Comparison of ENCODE assay signal across 31 mouse cellular contexts in the genomic region with DNA sequence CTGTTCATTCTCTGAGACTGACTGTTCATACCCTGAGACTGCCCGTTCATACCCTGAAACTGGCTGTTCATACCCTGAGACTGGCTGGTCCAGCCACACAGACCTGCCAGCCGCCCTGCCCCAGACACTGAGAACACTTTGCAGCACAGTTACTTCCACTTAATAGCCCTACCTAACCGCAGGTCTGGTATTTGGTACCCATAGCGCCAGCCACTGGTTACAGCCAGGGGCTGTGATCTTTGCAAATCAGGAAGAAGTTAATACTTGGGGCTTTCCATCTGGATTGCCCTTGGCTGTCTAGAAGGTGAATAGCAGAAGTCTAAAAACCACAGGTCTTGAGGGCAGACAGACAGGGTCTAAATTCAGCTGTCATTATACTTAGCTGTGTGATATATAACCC. TPM values are rescaled to one million over a fixed set of nuclear protein-coding genes. Genes with fewer than 3 reads are reported as not detected.
DNase-seq lines count a peak whose midpoint lies in the region; ATAC-seq and TF ChIP-seq lines count a peak whose summit lies in the region.
"Had no signal": no experiment of that assay in that cellular context is flagged by ENCODE, and none has a peak within 500 bp of the region (broad histone marks: within the 10 kb centered on the region; RNA-seq: fewer than 3 reads in every experiment).

No protein-coding gene starts in this region.

- TF ChIP-seq CTCF in CH12.LX (conservative IDR thresholded peaks at IDR 0.05 in 1 of 2, IDR thresholded peaks at IDR 0.05 in 1 of 2; ENCODE audit: low read depth in 2 of 2, low read length in 2 of 2), result no peak

- TF ChIP-seq EP300 in CH12.LX (IDR thresholded peaks at IDR 0.05; ENCODE audit: low read length), result no peak

- H3K36me3 ChIP-seq in CH12.LX (replicated peaks in 1 of 2; ENCODE audit: control insufficient read depth in 1 of 2, insufficient read depth in 1 of 2, low read length in 1 of 2), result no peaks in the 10 kb centered on the region
- H3K36me3 ChIP-seq: G1E; heart, embryonic 13.5 days; lung, embryonic 15.5 days; midbrain, embryonic 12.5 days; neural tube, embryonic 15.5 days had no signal

- peak; percentile 89 to 90 for ATAC-seq in hematopoietic stem cell, adult 5-6 weeks (replicated peaks in 1 of 2; ENCODE audit: insufficient read depth in 1 of 2, low FRiP score in 2 of 2, low TSS enrichment in 1 of 2, low read depth in 1 of 2, poor library complexity in 2 of 2, severe bottlenecking in 2 of 2)
- ATAC-seq in neutrophil, adult 5-6 weeks (ENCODE audit: extremely low read depth, insufficient number of reproducible peaks, low FRiP score, poor library complexity, severe bottlenecking), result peak; percentile 61
- ATAC-seq: forebrain, embryonic 13.5 days; hindbrain, embryonic 16.5 days had no signal

- no peak for TF ChIP-seq POLR2A in CH12.LX (IDR thresholded peaks at IDR 0.05; ENCODE audit: low read depth, low read length)

- H3K79me2 ChIP-seq in CH12.LX (replicated peaks; ENCODE audit: control insufficient read depth, extremely low read depth, insufficient read depth, poor library complexity, severe bottlenecking), result no peaks in the 10 kb centered on the region

- no peak overlapping the region for H3K27ac ChIP-seq in CH12.LX (ENCODE audit: insufficient read depth, low read depth)
- H3K27ac ChIP-seq: forebrain, embryonic 13.5 days; heart, adult 2 months; heart, embryonic 13.5 days; liver, embryonic 14.5 days; lung, embryonic 15.5 days; midbrain, embryonic 12.5 days; neural tube, embryonic 15.5 days had no signal

- dilution Hi-C loops in CH12.LX (cut with MboI; ENCODE audit: extremely low pct_ligation_motif_present, extremely low pct_unique_long_range_greater_than_20kb, low sequenced_read_pairs), result no loop called here

- in situ Hi-C loops in CH12.LX (cut with MboI; ENCODE audit: low pct_ligation_motif_present, low pct_unique_long_range_greater_than_20kb, low sequenced_read_pairs), result no loop called here

- peaks cover 2 to 11% of the 10 kb centered on the region in 2 experiments; a peak in 3 of 4 replicates for H3K4me1 ChIP-seq in CH12.LX (ENCODE audit: control insufficient read depth in 1 of 2, insufficient read depth in 2 of 2)
- H3K4me1 ChIP-seq: forebrain, embryonic 13.5 days; neural tube, embryonic 15.5 days had no signal

- peak; percentile 38 for DNase-seq in lung, postnatal 36 days
- no peak for DNase-seq in lung, postnatal 25 days (ENCODE audit: low spot score)
- peak; percentile 61 for DNase-seq in CH12.LX (ENCODE audit: extremely low read depth)
- no peak for DNase-seq in layer of hippocampus, adult 9-11 months
- no peak for DNase-seq in gastrocnemius, adult 18-20 months (ENCODE audit: low spot score)
- DNase-seq: adrenal gland, postnatal 10 days; cerebellum, adult 18-20 months; cerebellum, postnatal 10 days; gastrocnemius, postnatal 36 days; heart, adult 2 months; heart, postnatal 10 days; kidney, adult 18-20 months; kidney, postnatal 36 days; liver; right cerebral cortex, postnatal 25 days; thymus, adult 2 months; thymus, postnatal 36 days had no signal

- H3K27me3 ChIP-seq in CH12.LX (replicated peaks), result peaks cover 31% of the 10 kb centered on the region

- H3K9ac ChIP-seq in CH12.LX (ENCODE audit: insufficient read depth, low read depth), result no peak overlapping the region
- H3K9ac ChIP-seq: forebrain, embryonic 13.5 days; heart, embryonic 13.5 days; liver, embryonic 14.5 days; lung, embryonic 15.5 days; midbrain, embryonic 12.5 days; neural tube, embryonic 15.5 days had no signal

- no peak overlapping the region for H3K4me3 ChIP-seq in CH12.LX (replicated peaks in 1 of 3; ENCODE audit: low read depth in 2 of 3, low read length in 2 of 3, poor library complexity in 1 of 3)
- H3K4me3 ChIP-seq: forebrain, embryonic 13.5 days; heart, adult 2 months; heart, embryonic 13.5 days; lung, embryonic 15.5 days; midbrain, embryonic 12.5 days; neural tube, embryonic 15.5 days had no signal

- H3K4me2 ChIP-seq in CH12.LX (ENCODE audit: insufficient read depth, low read depth, poor library complexity, severe bottlenecking), result no peak overlapping the region
- H3K4me2 ChIP-seq: forebrain, embryonic 13.5 days; heart, embryonic 13.5 days; lung, embryonic 15.5 days; midbrain, embryonic 12.5 days; neural tube, embryonic 15.5 days had no signal

- H3K9me3 ChIP-seq in CH12.LX (replicated peaks; ENCODE audit: low read length), result peaks cover 16% of the 10 kb centered on the region
- H3K9me3 ChIP-seq: forebrain, embryonic 13.5 days; G1E; heart, embryonic 13.5 days; lung, embryonic 15.5 days; midbrain, embryonic 12.5 days; neural tube, embryonic 15.5 days had no signal

- TF ChIP-seq RAD21 in CH12.LX (IDR thresholded peaks at IDR 0.05; ENCODE audit: low read depth, low read length), result no peak

TF ChIP-seq in CH12.LX, 34 proteins besides CTCF, POLR2A, EP300 and RAD21:
- no peak for TF ChIP-seq KAT2A (IDR thresholded peaks at IDR 0.05; ENCODE audit: insufficient replicate concordance, low read length)
- no peak for TF ChIP-seq MAZ (IDR thresholded peaks at IDR 0.05; ENCODE audit: low read depth, low read length)
- TF ChIP-seq CHD2 (IDR thresholded peaks at IDR 0.05; ENCODE audit: low read length), result no peak
- no peak for TF ChIP-seq MYC (IDR thresholded peaks at IDR 0.05; ENCODE audit: low read depth, low read length)
- no peak for TF ChIP-seq MEF2A (IDR thresholded peaks at IDR 0.05; ENCODE audit: borderline replicate concordance, low read depth, low read length)
- TF ChIP-seq ELF1 (IDR thresholded peaks at IDR 0.05; ENCODE audit: low read depth, low read length), result no peak
- TF ChIP-seq SMC3 (IDR thresholded peaks at IDR 0.05; ENCODE audit: low read depth, low read length), result no peak
- TF ChIP-seq NELFE (IDR thresholded peaks at IDR 0.05; ENCODE audit: low read depth, low read length), result no peak
- no peak for TF ChIP-seq PAX5 (IDR thresholded peaks at IDR 0.05; ENCODE audit: low read length)

RNA-seq across cellular contexts. Expression of a gene that starts 6.8 kb away (rescaled TPM):
- total RNA-seq in CH12.LX (2012; rRNA removed) (0.04 TPM in 1 of 2 replicates, not detected in the other), CH12.LX (2014; rRNA removed) (not detected in 2 replicates)
- polyA plus RNA-seq in CH12.LX (2012; ENCODE audit: insufficient read length, low read depth), result not detected in 2 replicates
- 0.30 and 1.1 TPM in 2 replicates for total RNA-seq in hematopoietic stem cell, adult 5-6 weeks (2017)
- 5.9 and 6.0 TPM in 2 replicates for total RNA-seq in neutrophil, adult 5-6 weeks (2017)
- total RNA-seq in gastrocnemius, adult 18-20 months (2021), result under 1 TPM; 0.16 to 0.26 TPM
- polyA plus RNA-seq: C2C12, G1E had no signal

RNA-seq across cellular contexts. Expression of a gene that starts 48.7 kb away (rescaled TPM):
- total RNA-seq in CH12.LX (2012; rRNA removed), result not detected in 2 replicates
- not detected in 2 replicates for total RNA-seq in CH12.LX (2014; rRNA removed)
- not detected in 2 replicates for polyA plus RNA-seq in CH12.LX (2012; ENCODE audit: insufficient read length, low read depth)
- not detected in 2 replicates for total RNA-seq in hematopoietic stem cell, adult 5-6 weeks (2017)
- total RNA-seq in neutrophil, adult 5-6 weeks (2017), result not detected in 2 replicates
- total RNA-seq in gastrocnemius, adult 18-20 months (2021), result not detected
- total RNA-seq: gastrocnemius, postnatal 36 days had no signal
- polyA plus RNA-seq: cortical plate, adult 2 months; forebrain, embryonic 13.5 days; G1E; heart, embryonic 13.5 days; hindbrain, embryonic 11.5 days; hindbrain, embryonic 16.5 days; limb, embryonic 11.5 days; midbrain, embryonic 12.5 days; neural tube, embryonic 15.5 days had no signal

Comparison
In these comparisons a context has a peak if more than half of its experiments do, and no peak if none do; other contexts are left out.
1. DNase-seq: peak in lung, postnatal 36 days (single experiment) and CH12.LX (single experiment); none in lung, postnatal 25 days (single experiment), layer of hippocampus, adult 9-11 months (single experiment) and gastrocnemius, adult 18-20 months (single experiment).